Mouse (Mus musculus) adrenal gland (tissue): ENCODE results near the gene Srsf1.

Experiments
- intact Hi-C: fragments of 180-260 bp; cut with DNase I; formaldehyde crosslinking; loops from one replicate; pipeline ENCODE4 v1.15.1; 2025

Srsf1 gene

DNA sequence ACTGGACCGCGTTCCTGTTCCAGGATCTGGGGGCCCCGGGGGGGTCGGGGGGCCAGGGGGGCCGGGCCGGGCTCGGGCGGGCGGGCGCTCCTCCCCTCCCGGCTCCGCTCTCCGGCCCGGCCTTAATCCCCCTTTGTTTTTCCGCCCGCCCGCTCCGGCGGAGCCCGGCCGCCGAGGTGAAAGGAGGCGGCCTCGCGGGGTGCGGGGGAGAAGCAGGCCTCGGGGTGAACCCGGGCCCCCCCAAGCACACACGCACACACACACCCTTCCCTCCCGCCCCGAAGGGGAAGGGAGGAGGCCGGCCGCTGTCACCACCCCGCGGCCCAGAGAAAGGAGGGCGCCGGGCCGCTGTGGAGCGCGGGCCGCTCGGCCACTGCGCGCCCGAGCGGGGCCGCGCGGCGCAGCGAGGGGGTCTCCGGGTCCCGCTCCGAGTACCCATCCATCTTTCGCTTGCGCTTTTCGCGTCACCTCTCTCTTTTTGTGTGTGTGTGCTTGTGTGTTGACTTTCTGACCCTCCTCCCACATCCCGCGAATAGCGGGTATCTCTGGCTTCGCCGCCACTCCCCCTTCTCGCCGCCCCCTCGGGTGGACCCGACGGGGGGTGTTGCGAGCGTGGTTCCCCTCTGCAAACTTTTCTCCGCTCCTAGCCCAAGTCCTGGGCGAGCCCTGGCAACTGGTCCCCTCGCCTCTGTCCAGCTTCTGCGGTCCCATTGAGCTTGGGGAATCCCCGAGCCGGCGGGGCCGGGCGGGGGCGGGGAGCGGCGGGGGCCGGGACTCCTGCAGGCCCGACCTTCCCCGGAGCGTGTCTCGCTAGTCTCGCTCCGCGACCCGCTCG, 21.5 kb downstream of the Srsf1 start:
- intact Hi-C loops = loop anchor here (5.0 kb wide), 2 partner anchors 34 to 94 kb away; no protein-coding TSS in a partner anchor

DNA sequence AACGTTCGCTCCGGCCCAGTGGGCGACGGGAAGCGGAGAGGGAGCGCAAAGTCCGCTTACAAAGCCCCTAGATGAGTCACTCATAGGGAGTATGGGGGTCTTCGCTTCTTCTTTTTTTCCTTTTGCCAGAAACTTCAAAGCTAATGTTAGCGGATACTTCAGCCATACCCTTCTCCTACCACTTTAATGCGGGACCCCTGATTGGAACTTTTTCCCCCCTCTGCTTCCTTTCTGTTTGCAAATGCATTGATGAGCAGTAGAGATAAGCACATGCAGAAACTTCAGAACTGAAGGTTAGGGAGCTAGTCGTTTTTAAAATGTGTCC, 22.0 kb downstream of the Srsf1 start:
- intact Hi-C loops = loop anchor here (5.0 kb wide), 2 partner anchors 33 to 93 kb away; no protein-coding TSS in a partner anchor

DNA sequence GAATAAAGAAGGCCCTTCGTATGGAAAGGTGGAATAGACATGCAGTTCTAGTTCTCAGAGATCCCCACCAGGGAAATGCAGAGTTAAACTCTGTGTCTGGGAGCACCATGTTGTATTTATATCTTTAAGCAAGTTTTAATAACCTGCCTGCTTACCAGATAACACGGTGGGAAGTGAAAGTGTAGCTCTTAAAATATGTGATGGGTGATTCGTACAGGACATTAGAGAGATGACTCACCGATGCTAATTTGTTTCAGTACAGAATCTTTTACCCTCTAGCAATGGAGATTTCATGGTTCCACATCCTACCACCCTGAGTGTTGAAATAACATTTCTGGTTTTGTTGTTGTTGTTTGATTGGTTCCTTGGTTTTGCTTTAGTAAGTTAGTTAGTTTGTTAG, 23.2 kb downstream of the Srsf1 start:
- intact Hi-C loops = no loop called here

DNA sequence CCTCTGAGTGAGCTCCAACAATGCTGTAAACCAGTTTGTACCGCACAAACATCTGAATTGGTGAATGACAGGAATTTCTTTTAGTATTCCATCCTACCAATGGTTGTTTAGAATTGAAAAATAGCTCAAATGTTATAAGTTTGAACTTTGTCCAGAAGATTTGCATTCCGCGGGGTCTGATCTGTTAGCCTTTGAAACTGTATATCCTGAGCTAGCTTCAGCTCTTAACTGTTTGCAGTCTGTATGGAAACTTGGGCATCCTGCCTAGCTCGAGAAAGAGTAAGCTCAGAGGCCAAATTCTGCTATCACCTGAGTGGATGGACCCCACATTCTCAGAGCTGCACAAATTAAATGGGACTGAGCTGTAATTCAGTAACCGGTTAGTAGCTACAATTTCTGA, 23.9 kb downstream of the Srsf1 start:
- intact Hi-C loops = no loop called here

DNA sequence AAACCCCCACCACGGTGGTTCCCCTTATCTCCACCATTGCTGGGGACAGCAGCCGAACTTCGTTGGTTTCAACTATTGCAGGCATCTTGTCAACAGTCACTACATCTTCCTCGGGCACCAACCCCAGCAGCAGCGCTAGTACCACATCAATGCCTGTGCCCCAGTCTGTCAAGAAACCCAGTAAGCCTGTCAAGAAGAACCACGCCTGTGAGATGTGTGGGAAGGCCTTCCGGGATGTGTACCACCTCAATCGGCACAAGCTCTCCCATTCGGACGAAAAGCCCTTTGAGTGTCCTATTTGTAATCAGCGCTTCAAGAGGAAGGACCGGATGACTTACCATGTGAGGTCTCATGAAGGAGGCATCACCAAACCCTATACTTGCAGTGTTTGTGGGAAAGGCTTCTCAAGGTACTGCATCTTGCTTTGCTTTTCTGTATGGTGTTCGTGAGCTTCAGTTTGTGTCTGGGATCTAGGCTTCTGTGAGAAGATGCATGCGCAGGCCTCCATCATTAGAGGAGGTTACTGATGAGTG, 26.2 kb downstream of the Srsf1 start:
- intact Hi-C loops = no loop called here

DNA sequence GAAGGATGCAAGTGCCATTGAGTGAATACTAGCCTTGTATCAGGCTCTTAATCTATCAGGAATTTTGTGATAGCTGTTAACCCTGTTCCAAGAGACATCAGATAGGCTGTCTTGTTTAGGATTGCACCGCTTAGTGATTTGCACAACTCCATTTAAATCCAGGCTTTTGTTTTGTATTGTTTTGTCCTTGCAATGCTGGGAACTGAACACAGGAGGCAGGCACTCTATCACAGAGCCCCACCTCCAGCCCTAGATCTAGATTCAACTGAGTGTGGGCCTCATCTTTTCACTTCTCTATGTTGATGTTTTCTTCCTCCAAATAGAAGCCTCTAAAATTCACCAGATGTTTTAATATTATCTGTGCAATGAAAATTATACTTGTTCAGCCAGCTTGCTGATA, 28.5 kb downstream of the Srsf1 start:
- intact Hi-C loops = no loop called here

DNA sequence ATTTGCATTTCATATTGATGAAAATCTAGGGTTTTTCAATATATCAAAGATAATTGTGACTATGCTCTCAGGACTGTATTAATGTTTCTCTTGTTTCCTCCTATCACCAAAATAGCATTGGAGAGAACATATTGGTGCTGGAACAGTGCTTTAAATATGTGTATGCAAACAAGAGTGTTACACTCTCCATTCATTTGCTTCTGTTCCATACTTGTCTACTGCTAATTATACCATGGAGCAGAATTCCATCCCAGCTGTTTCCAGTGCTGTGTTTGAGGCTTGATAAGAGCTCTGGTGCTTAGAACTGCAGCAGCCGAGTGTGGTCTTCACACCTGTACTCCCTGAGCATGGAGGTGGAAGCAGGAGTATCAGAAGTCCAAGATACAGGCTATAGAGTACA, 29.2 kb downstream of the Srsf1 start:
- intact Hi-C loops = no loop called here

DNA sequence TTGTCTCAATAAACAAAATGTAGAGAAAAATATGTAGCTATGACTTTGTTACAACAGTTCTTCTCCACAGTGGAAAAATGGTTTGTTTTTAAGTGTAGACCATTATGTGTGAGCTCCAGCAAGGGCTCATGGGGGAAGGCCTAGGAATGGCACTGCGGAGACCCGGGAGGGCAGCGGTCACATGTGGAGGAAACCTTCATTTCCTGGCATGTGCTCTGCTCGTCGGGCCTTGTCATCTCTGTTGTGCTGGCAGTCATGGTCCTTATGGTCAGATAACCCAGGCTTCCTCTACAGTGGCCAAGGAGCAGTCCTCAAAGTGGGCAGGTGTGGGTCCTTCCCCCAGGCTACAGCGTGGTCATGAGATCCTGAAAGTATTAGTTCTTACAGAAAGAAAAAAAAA, 36.5 kb downstream of the Srsf1 start:
- intact Hi-C loops = no loop called here

DNA sequence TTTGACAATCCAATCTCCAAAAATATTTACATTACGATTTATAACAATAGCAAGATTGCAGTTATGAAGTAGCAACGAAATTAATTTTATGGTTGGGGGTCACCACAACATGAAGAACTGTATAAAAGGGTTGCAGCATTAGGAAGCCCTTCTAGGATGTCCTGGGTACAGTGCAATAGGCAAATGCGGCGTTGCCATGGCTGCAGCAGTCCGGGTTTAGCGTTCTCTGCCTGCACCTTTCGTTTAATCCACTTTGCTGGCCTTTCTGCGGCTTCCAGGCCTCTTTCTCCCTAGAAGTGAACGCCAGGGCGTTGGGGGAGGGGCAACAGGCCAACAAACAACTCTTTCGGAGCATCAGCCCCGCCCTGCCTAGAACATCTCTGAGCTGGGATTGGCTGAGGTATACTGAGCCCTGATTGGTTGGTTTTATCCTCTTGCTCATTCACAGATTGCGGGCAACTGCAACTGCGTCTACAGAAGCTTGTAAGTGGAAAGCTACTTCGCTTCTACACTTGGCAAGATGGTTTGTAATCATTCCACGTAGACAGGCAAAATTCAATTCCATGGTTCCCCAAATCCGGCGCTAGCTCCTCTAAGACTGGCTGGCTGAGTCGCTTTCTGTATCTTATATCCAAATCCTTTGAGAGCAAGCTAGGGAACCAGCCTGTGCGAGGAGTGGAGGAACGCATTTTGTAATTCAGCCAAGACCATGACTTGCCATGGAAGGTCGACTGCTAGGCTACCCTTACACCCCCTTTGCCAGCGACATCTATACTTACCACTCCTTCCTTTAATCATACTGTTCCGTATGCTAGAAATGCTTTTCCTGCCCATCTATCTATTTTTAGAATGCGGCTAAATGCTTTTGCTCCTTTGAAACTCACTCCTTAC, 39.8 kb downstream of the Srsf1 start:
- intact Hi-C loops = no loop called here

DNA sequence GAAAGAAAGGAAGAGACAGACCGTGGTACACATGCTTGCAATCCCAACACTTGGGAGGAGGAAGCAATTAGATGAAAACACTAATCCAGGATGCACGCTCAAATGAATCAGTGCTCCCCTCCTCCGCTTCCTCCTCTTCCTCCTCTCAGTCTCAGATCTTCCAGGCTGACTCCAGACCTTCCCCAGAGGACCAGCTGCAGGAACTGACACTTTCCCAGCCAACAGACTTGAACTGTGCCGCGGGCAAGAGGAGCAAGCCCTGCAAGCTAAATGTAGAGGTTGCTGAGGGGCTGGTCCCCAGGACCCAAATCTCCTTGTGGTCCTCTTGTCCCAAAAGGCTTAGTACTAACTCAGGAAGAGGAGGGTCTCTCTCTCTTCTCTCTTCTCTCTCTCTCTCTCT, 42.0 kb downstream of the Srsf1 start:
- intact Hi-C loops = no loop called here

DNA sequence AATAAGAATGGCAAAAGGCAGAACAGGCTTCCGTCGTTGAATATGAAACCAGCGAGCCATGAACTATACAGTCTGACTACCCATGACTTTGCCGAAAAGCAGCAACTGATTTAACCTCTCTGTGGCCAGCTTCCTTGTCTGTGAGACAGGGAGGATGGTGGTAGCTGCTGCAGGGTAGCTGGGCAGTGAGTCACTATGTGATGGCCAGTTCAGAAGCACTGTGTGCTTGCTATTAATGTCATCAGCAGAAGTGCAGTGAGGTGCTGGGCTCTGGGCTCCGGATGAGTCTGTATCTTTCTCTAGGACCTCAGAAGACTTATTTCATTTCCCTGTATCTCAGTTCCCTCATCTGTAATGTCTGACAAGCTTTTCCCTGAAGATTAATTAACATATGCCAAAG, 43.1 kb downstream of the Srsf1 start:
- intact Hi-C loops = no loop called here

DNA sequence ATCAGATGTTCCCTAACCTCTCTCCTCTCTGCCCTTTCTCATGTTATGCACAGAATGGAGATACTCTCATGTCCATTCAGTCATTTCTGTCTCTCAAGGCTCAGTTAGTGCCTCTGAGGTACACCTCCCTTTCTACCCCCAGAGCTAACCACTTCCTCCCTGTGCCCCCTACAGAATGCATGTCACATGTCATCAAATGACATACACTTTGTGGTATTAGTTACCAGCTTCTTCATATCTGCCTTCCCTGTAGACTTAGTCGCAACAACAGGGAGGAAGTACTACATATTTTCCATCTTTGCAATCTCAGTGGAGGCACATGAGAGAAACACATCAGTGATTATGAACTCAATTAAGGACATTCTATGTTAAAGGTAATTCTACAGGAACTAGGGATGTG, 44.8 kb downstream of the Srsf1 start:
- intact Hi-C loops = no loop called here

DNA sequence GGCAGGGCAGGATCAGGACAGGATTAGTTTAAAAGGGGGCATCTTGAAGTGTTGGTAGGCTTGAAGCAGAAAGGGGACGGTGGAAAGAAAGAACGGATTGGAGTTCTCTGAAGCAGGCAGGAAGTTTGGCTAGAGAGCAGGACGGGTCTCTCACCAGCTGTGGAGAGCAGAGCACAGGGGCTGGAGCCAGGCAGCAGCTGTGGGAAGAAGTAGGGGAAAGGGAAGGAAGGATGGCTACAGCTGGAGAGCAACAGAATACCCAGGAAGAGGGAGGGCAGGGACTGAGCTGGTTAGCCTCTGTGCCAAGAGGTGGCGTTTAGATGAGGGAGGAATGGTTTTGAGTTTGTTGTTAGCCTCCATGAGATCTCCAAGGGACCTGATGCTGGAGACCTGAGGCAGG, 50.0 kb downstream of the Srsf1 start:
- intact Hi-C loops = loop anchor here (5.0 kb wide), 1 partner anchor 65 kb away; no protein-coding TSS in a partner anchor

DNA sequence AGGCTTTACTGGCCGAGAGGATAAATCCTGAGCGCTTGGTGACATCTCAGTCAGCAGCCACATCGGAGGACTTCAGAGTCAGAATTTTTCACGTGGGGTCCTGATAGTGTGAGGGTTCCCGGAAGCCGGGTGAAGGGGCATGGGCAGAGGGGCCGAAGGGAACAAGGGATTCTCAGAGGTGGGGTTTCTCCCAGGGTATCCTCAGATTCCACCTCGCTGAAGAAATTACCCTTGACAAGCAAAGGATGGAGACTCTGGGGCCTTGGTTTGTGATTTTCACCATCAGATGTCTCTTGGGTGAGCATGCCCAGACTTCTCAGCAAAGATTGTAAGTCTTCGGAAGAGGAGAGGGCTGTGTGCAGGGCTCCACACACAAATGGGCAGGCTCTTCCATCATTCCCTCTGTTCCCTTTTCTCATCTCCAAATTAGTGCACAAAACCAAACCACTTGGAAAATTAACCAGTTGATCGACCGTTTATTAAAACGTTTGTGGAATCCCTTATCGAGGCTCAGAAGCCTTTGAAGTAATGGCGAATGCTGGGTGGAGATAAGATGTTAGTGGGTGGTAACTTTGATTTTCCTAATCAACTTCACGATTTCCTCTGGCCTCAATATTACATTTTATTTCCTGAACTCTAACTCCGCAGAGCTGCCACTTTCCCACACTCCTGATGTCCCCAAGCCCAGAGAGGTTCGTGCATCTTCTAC, 51.0 kb downstream of the Srsf1 start, which contains the start of gene Cuedc1:
Cuedc1 (plus strand) TSS at position 38 of the 709 bp plus-strand sequence.
- intact Hi-C loops = loop anchor here (5.0 kb wide), 1 partner anchor 64 kb away; no protein-coding TSS in a partner anchor

DNA sequence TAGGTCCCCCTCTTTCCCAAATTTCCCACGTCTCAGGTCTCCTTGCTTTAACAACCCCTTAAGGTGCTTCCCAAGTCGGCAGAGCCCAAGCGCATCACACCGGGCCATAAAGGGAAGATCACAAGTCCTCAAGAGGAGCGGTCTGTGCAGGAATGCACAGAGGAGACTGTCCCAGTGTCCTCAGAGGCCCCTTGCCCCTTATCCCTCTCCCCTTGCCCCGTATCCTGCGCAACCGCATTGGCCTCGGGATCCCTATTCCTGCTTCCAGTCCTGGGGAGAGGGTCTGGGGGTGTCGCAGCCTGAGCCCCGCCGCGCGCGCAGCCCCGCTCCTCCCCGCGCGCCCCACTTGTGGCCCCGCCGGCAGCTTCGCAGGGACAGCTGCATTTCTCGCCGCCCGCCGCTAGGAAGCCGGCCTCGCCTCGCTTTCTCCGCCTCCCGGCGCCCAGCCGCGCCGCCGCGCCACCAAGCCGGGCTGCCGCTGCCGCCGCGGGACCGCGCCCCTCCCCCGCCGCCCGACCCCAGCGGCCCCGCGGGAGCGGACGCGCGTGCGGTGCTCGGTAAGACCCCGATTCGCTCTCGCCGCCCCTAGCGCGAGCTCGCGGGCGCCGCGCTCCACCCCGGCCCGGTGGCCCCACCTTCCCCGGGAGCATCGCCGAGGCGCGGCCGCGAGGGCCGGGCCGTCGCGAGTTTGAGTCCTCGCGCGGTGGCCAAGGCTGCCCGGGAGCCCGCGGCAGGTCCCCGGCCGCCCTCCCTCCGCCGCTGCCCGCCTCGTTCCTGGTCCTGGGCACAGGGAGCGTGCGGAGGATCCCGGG, 51.8 kb downstream of the Srsf1 start:
- intact Hi-C loops = loop anchor here (5.0 kb wide), 1 partner anchor 63 kb away; no protein-coding TSS in a partner anchor

DNA sequence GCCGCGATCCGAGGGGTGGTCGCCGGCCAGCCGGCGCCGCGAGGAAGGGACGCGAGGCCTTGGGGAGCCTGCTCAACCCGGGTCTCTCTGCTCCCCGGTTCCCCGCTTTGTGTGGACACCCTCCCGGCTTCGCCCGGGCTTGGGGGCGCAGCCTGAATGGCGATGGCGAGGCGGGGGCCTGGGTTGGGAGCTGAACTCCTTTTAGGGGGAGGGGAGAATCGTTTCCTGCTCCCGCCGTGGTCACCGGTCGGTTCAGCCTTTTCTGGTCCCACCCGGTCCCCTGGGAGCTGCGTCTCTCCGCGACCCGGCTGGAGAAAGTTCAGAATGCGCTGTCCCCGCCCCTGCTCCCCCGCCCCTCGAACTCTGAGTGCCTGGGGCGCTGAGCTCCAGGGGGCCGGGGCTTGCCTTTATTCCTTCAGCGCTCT, 52.4 kb downstream of the Srsf1 start:
- intact Hi-C loops = loop anchor here (5.0 kb wide), 2 partner anchors 32 to 63 kb away; partner anchors contain the start of gene Vezf1

DNA sequence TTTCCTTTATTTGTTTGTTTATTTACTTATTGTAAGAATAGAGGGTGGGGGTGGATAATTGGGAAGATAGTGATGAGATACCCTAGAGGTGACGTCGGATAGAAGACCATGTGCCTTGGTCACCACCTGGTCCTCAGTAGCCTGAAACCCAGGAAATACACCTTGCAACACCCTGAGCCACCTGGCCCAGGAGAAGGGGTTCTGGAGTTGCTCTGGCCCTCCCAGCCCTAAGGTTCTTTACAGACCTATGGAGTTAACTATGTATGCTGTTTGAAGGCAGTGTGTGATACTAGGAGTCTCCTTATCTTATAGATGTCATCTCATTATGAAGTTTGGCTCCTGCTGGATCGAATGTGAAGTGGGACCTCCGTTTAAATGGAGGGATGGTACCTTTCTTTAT, 53.0 kb downstream of the Srsf1 start:
- intact Hi-C loops = loop anchor here (5.0 kb wide), 1 partner anchor 33 kb away; the partner anchor contains the start of gene Vezf1
